Mouse (Mus musculus) c-Kit-positive CD71-positive TER-119-positive erythroid progenitor cells, embryonic 14.5 days (primary cell): ENCODE measurements at regions not wholly inside any gene's neighbourhood (a gene's known extent, or its start where the extent isn't known, plus 50 kb on each side); places are given as distances from the start of the nearest gene placed in this dataset.

Experiments
- DNase-seq: peaks from one replicate; pipeline ENCODE4 v3.0.0-alpha.2; 2013; ENCODE audit warnings: low spot score

DNA sequence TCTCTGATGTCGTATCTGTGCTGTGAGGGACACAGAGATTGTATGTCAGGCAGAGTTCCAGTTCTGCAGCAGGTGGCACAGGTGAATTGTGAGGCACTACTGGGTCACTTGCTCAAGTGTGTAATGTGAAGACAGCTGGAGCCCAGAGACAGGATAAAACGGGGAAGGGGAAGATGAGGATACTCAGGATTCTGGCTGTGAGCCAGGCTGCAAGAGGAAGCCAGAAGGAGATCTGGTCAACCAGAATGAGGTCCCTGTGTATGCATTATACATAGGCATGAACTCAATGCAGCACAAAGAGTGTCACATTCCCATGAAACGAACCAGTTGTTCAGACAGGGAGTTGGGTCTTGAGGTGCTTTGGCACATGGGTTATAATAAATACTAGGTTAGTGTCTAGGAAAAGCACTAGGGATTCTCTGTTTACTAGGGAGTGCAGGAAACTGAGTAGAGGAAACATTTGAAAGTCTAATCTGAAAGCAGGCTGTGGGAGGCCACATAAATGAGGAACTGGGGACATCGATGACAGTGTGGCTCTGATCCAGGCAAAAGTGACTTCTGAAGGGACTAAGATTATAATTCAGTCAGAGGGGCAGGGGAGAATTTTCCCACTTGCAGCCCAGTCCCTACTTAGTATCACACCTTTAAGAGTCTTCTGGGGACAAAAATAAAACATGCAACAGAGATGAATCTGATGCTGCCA, 109.9 kb upstream of the Rxfp2 start:
- no peak for DNase-seq

DNA sequence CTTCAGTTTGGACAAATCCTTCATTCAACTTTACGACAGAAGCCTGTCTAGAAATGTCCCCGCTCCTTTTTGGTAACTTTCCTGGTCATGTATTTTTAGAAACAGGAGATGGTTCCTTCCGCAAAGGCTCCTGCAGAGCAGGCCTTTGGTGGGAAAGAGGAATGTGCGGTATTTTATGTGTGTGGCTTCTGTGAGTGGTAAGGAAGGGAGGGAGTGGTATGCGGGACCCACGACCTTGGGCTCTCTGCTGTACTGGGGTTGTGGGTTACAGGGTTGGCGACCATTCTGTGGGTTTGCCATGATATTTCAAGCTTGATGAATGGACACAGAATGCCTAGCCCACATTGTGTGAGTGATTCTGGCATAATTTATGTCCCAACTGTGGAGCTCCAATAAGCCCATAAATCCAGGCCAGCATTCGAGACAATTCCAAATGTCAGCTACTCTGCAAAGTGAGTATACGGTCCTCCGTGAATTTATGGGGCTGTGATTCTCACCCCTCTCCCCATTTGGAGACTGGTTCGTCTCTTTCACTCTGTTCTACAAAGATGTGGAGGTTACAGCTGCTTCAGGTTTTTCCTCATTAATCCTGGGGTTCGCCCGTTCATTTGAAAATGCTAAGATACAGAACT, 109.3 kb upstream of the Rxfp2 start:
- no peak for DNase-seq

DNA sequence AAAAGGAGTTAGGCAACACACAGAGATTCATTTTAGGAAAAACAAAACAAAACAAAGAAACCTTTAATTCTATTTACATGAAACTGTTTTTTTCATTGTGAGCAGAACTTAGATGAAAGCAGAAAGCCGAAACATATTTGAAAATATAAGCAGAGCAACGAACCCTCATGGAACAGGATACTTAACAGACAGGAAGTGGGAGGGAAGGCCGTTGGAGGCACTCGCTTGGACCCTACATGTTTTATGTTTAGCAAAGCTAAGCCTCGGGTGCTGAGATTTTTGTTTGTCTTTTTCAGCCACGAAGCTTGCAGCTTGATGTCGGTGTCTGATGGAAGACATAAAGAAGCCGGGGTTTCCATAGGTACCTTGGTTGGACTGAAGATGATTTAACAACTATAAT, 108.5 kb upstream of the Rxfp2 start:
- DNase-seq, result no peak

DNA sequence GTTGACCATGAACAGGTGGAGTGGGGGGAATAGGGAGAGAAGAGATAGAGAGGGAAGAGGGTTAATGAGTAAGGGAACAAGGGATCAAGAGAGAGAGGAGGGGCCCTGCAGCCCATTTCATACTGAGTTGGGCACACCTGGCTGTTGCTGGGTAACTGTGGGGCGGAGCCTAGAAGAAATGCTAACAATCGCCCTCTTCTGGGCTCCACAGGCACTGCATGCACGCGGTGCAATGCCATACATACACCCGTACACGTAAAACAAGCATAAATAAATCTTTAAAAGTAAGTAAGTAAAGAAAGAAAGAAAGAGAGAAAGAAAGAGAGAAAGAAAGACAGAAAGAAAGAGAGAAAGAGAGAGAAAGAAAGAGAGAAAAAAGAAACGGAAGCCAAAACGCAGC, 106.5 kb upstream of the Rxfp2 start:
- no peak for DNase-seq

DNA sequence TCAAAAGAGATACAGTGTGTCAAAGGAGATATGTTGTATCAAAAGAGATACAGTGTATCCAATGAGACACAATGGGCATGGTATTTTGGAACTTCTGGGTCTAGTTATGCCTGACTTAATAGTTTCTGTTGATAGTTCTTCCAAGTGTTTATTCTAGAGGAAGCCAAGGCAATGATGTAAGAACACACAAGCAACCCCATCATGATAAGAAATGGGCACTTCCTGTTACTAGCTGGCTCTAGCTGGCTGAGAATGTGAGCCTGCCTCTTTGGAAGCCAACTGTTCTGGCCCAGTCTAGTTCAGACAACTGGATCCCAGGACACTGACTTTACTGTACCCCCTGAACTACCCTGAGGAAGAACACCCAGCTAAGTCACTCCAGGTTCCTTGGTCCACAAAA, 102.7 kb upstream of the Rxfp2 start:
- no peak for DNase-seq

DNA sequence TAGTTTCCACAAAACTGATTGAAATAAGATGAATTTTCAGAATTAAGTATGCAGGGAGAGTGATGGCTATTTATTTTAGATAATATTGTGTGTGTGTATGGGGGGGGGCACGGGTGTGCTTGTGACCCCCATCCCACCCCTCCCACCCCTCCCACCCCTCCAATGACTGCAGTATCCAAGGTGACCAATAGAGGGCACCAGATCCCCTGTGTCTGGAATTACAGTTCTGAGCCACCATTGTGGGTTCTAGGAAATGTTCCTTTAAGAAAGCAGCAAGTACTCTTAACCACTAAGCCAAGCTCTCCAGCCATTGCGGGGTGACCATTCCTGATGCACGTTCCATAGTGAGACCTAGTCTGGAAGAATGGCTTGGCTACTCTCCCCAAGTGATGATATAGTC, 101.1 kb upstream of the Rxfp2 start:
- DNase-seq, result no peak

DNA sequence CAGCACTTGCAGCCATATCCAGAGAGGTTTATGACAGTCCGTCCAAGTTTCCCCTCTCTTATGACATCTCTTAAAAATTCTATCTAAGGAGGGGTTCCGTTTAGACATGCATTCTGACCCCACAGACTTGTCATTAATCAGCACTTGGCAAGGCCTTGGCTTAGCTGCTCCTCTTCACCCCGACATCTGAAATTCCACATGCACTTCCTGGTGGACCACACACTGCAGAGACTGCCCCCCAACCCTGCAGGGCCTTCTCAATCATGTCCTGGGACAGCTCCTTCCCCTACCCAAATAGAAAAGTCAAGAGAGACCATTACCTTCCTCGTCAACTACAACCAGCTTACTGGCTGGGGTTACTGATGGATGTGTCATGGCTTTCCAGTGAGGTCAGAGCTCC, 99.4 kb upstream of the Rxfp2 start:
- DNase-seq, result no peak

DNA sequence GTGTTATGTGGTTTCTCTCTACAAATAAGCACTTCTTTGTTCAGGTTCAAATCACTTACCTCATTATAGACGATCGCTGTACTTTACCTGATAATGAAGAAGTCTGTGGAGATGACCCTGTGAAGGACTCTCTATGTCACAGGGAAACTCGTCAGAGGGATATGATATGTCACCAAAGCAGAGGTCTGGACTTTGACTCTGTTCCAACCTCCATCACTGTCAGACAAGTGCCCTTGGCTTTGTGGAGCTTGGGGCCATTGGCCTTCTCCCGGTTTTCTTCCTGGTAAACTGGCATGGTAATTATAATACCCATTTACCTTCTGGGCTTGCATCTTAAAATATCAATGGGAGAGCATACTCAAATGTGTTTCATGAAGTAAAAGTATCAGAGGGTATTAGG, 98.1 kb upstream of the Rxfp2 start:
- no peak for DNase-seq

DNA sequence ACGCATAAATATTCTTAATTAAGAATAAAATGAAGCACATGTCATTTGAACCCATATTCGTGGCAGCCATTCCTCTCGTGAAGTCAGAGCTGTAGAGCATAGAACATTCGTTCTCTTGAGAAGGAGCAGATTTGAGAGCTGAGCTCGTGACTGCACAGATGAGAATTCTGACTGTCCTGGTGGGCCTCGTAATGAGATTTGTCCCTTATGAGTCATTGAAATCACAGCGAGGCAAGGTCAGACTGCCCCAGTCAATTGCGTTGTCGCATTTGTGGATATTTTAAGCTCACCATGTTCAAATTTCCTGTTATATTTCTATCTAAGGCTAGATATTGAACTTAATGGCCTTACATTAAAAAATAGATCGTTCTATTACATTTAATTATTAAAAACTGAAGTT, 94.0 kb upstream of the Rxfp2 start:
- DNase-seq, result no peak

DNA sequence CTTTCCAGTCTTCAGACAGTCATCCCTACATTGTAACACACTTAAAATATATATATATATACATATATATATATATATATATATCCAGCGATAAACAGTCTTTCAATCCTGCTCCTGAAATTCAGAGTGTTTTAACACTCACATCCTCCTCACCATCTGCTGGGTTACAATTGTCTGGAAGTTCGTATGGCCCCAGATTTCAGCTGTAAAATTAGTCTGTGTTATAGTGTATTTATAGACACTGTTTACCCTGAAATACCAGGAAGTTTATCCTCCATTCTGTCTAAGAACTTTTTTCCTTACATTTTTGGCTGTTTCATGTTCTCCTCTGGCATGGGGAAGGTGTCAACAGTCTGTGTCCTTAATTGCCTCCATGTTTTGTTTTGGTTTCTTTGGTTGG, 91.7 kb upstream of the Rxfp2 start:
- no peak for DNase-seq

DNA sequence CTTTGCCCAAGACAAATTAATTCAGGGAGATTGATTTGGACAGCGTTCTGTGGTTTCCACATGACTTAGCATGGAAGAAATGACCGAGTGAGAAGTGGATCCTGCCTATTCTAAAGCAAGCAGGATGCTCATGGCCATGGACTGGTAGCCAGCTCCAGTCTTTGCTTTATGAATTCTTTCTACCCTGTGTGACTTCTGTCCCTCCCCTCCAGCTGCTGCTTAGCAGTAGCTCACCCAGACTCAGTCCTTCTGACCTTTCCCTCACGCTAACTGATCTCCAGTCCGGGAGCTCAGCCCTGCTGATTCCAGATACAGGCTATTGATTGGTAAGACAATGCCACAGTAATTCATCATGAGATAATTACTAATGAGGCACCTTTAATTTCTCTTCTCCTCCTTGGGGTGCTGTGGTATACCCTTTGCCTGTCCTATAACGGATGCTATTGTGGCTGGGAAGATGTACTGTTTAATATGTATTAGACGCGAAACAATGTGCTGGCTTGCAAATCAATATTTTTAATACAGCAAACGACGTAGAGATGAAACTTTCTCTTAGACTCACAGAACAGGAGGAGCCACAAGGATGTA, 86.8 kb upstream of the Rxfp2 start:
- DNase-seq, result no peak

DNA sequence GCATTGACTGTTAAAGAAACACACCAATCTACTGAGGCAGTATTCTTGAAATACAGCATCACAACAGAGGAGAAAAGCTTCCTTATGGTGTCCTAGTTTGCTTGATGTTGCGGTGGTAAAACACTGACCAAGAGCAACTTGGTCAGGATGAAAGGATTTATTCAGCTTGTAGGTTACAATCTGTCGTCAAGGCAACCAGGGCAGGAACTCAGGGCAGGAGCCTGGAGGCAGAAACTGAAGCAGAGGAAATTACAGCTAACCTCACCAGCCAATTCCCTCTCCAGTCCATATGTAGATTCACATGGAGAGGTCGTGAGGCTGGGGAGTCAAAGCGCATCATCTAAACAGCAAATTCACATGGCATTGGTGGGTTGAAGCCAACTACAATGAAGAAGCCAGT, 86.3 kb upstream of the Rxfp2 start:
- no peak for DNase-seq

DNA sequence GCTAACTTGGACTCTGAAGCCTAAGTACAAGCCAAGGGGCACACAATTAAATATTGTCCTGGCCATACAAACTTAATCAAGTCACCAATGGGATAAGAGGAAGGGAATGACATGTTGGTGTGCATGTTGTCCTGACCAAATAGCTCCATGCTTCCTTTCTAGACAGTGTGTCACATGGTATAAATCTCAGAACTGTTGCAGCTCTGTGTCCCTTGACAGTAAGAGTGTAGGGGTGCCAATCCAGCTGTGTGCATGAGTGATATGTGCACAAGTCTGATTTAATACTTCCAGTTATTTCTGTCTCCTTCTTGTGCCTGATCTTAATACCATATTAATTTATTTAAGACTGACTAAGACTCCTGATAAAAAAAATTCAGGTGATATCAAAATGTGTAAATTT, 72.8 kb upstream of the Rxfp2 start:
- no peak for DNase-seq

DNA sequence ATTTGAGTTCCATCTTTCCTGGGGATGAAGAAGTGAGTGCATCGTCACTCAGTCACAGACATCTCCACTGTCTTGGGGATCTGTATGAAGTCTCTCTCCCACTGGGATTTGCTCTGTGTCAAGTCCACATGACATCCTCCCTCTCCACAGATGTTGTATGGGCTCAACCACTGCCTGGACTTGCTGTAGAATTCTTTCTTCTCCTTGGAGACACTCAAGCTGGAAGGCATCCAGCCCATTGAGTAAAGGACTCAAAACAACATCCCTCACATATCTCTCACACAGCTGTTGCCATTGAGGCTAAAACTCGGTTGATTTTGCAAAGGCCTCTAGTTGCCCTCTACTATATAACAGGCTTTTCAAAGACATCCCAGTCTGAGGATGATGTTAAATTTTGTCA, 71.0 kb upstream of the Rxfp2 start:
- no peak for DNase-seq

DNA sequence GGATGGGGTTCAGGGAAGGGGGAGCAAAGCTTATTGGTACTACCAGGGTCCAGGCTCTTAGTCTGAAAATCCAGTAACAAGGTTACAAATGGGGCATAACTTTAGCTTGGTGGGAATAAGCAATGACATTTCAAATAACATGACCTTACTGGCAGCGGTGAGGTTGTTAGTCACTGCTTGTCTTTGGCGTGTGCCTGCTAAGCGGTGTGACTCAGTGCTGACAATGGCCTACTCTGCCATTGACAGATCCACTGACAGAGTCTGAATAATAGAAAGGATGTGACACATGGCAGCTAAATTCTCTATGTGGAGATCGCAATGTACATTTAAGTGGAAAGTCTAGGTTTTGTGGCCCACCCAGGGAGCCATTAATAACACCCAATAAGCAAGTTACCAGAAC, 61.5 kb upstream of the Rxfp2 start:
- DNase-seq, result no peak

DNA sequence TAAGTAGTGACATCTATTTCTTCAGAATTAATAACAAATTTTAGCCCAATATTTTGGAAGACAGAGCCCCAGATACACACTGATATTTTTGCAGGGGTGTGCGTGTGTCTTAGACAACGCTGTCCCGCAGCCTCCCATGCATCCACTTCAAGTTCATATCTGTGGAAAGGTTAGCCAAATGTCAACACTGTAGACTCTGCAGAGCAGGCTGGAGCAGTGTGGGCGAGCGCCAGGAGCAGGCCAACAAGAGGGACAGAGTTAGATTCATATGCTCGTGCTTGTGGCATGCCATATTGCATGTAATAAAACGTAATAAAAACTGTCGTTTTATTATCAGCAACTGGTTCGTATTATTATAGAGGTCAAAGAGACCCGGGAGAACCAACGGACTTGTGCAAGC, 57.3 kb upstream of the Rxfp2 start:
- no peak for DNase-seq

DNA sequence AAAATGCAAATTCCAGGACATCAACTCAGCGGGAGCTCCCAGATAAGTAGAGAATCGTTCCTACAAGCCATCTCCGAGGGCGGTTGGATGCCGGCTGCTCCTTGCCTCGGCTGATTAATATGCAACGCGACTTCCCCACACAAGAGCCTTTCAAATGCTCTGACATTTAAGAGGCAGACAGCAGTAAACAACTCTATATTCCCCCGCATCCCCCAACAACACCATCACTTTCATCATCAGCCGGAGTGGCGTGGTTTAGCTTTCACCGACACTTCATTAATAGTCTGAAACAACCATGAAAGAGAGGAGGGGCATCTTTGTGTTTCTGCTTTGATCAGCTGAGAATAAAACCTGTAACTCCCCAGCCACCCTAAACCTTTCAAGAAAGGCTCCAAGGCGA, 53.7 kb upstream of the Rxfp2 start:
- no peak for DNase-seq
